Mouse (Mus musculus): ENCODE data around the gene Mllt10. TPM values are rescaled to one million over a fixed set of nuclear protein-coding genes. Genes with fewer than 3 reads are reported as not detected.

Gene Mllt10
- polyA plus RNA-seq, 1 experiment from 2014 or later, result 27.4 TPM

GRCm38 (mm10) chr2:18049279-18049821 lies 5.7 kb upstream of the Mllt10 start:
- Histone ChIP-seq H3K9ac (ENCODE audit: low read length) (peak overlapping the region; percentile 45), H3K27ac (replicated peaks) (peak overlapping the region; percentile 81), H3K9me3 (ENCODE audit: control insufficient read depth, low read length) (no peaks in the 10 kb centered on the region), H3K27me3 (ENCODE audit: control insufficient read depth, insufficient read depth, low read length) (no peaks in the 10 kb centered on the region), H3K4me2 (replicated peaks; ENCODE audit: low read depth) (peak overlapping the region; percentile 78), H3K4me1 (replicated peaks; ENCODE audit: control insufficient read depth, insufficient read depth) (0 out of 2 replicates have a peak, but pooled peaks cover 3% of the 10 kb centered on the region), H3K4me3 (ENCODE audit: low read depth, low read length) (peak overlapping the region; percentile 78), H3K36me3 (ENCODE audit: control insufficient read depth, insufficient read depth, low read length) (no peaks in the 10 kb centered on the region)
- TF ChIP-seq EP300 (optimal IDR thresholded peaks at IDR 0.05) (no peak), CTCF (IDR thresholded peaks at IDR 0.05; ENCODE audit: low read depth) (no peak)
- ATAC-seq (ENCODE audit: low FRiP score, low TSS enrichment) (peak; percentile 66), DNase-seq (ENCODE audit: low spot score) (peak; percentile 53)
- 20% methylated on average over 11 of the region's 11 CpGs for WGBS

GRCm38 (mm10) chr2:18050018-18050417 lies 5.0 kb upstream of the Mllt10 start:
- Histone ChIP-seq H3K4me3 (ENCODE audit: low read depth, low read length) (peak overlapping the region; percentile 78), H3K27me3 (ENCODE audit: control insufficient read depth, insufficient read depth, low read length) (no peaks in the 10 kb centered on the region), H3K36me3 (ENCODE audit: control insufficient read depth, insufficient read depth, low read length) (no peaks in the 10 kb centered on the region), H3K9me3 (ENCODE audit: control insufficient read depth, low read length) (no peaks in the 10 kb centered on the region), H3K9ac (ENCODE audit: low read length) (peak overlapping the region; percentile 45; the same call in 1 of the 2 replicates), H3K27ac (replicated peaks) (peak overlapping the region; percentile 81), H3K4me1 (replicated peaks; ENCODE audit: control insufficient read depth, insufficient read depth) (0 out of 2 replicates have a peak, but pooled peaks cover 3% of the 10 kb centered on the region), H3K4me2 (replicated peaks; ENCODE audit: low read depth) (peak overlapping the region; percentile 78)
- 45% methylated on average over 2 of the region's 2 CpGs for WGBS
- TF ChIP-seq EP300 (optimal IDR thresholded peaks at IDR 0.05) (no peak), CTCF (IDR thresholded peaks at IDR 0.05; ENCODE audit: low read depth) (no peak)
- ATAC-seq (ENCODE audit: low FRiP score, low TSS enrichment), result no peak
- DNase-seq (ENCODE audit: low spot score), result no peak

- no peak for TF ChIP-seq EP300 (optimal IDR thresholded peaks at IDR 0.05)
- no peak for TF ChIP-seq CTCF (IDR thresholded peaks at IDR 0.05; ENCODE audit: low read depth)
- Histone ChIP-seq H3K4me2 (replicated peaks; ENCODE audit: low read depth) (peak overlapping the region; percentile 78), H3K9ac (ENCODE audit: low read length) (peak overlapping the region; percentile 35; the same call in 1 of the 2 replicates), H3K27me3 (ENCODE audit: control insufficient read depth, insufficient read depth, low read length) (no peaks in the 10 kb centered on the region), H3K4me1 (replicated peaks; ENCODE audit: control insufficient read depth, insufficient read depth) (0 out of 2 replicates have a peak, but pooled peaks cover 3% of the 10 kb centered on the region), H3K27ac (replicated peaks) (peak overlapping the region; percentile 53), H3K9me3 (ENCODE audit: control insufficient read depth, low read length) (no peaks in the 10 kb centered on the region), H3K4me3 (ENCODE audit: low read depth, low read length) (peak overlapping the region; percentile 18; the same call in 1 of the 2 replicates), H3K36me3 (ENCODE audit: control insufficient read depth, insufficient read depth, low read length) (no peaks in the 10 kb centered on the region)
- ATAC-seq (ENCODE audit: low FRiP score, low TSS enrichment) (no peak), DNase-seq (ENCODE audit: low spot score) (no peak)
- 22% methylated on average over 10 of the region's 10 CpGs for WGBS
These were observed 4.5 kb upstream of the Mllt10 start for GRCm38 (mm10) chr2:18050541-18050985.

- Histone ChIP-seq H3K4me3 (ENCODE audit: low read depth, low read length) (peak overlapping the region; percentile 18; the same call in 1 of the 2 replicates), H3K27me3 (ENCODE audit: control insufficient read depth, insufficient read depth, low read length) (no peaks in the 10 kb centered on the region), H3K4me1 (replicated peaks; ENCODE audit: control insufficient read depth, insufficient read depth) (0 out of 2 replicates have a peak, but pooled peaks cover 3% of the 10 kb centered on the region), H3K4me2 (replicated peaks; ENCODE audit: low read depth) (peak overlapping the region; percentile 78), H3K36me3 (ENCODE audit: control insufficient read depth, insufficient read depth, low read length) (no peaks in the 10 kb centered on the region), H3K9ac (ENCODE audit: low read length) (no peak overlapping the region), H3K9me3 (ENCODE audit: control insufficient read depth, low read length) (no peaks in the 10 kb centered on the region), H3K27ac (replicated peaks) (peak overlapping the region; percentile 53)
- TF ChIP-seq CTCF (IDR thresholded peaks at IDR 0.05; ENCODE audit: low read depth) (no peak), EP300 (optimal IDR thresholded peaks at IDR 0.05) (no peak)
- no peak for DNase-seq (ENCODE audit: low spot score)
- 64% methylated on average over 11 of the region's 11 CpGs for WGBS
- ATAC-seq (ENCODE audit: low FRiP score, low TSS enrichment), result no peak
These were observed 3.8 kb upstream of the Mllt10 start for GRCm38 (mm10) chr2:18051026-18051830.

- no peaks in the 10 kb centered on the region for H3K36me3 ChIP-seq (ENCODE audit: control insufficient read depth, insufficient read depth, low read length)
- 90% methylated on average over 3 of the region's 3 CpGs for WGBS
- H3K4me1 ChIP-seq (replicated peaks; ENCODE audit: control insufficient read depth, insufficient read depth), result 0 out of 2 replicates have a peak, but pooled peaks cover 3% of the 10 kb centered on the region
- no peak overlapping the region for H3K27ac ChIP-seq (replicated peaks)
- H3K9ac ChIP-seq (ENCODE audit: low read length), result no peak overlapping the region
- H3K4me2 ChIP-seq (replicated peaks; ENCODE audit: low read depth), result no peak overlapping the region
- ATAC-seq (ENCODE audit: low FRiP score, low TSS enrichment) (no peak), DNase-seq (ENCODE audit: low spot score) (no peak)
- no peak for TF ChIP-seq EP300 (optimal IDR thresholded peaks at IDR 0.05)
- TF ChIP-seq CTCF (IDR thresholded peaks at IDR 0.05; ENCODE audit: low read depth), result no peak
- H3K9me3 ChIP-seq (ENCODE audit: control insufficient read depth, low read length), result no peaks in the 10 kb centered on the region
- H3K4me3 ChIP-seq (ENCODE audit: low read depth, low read length), result no peak overlapping the region
- H3K27me3 ChIP-seq (ENCODE audit: control insufficient read depth, insufficient read depth, low read length), result no peaks in the 10 kb centered on the region
These were observed 3.2 kb upstream of the Mllt10 start for GRCm38 (mm10) chr2:18051831-18052170.
